Mouse (Mus musculus) spleen, adult 2 months (tissue): ENCODE measurements around the gene Rbm34.

Source experiments
- CTCF ChIP-seq: fragments of 200-500 bp; IDR thresholded peaks from 2 replicates; pipeline ENCODE4 v1.5.1; 2011; ENCODE audit warnings: mild to moderate bottlenecking, inconsistent platforms; ENCODE audit not compliant: insufficient read depth, insufficient read length, insufficient replicate concordance; ENCODE audit errors: extremely low read depth
- POLR2A ChIP-seq: fragments of 200-500 bp; IDR thresholded peaks from 2 replicates; pipeline ENCODE4 v1.6.1; 2011; ENCODE audit warnings: low read depth, low read length, inconsistent platforms

GRCm38 (mm10) chr8:126962871-126963270, 8.0 kb downstream of the Rbm34 start:
- TF ChIP-seq POLR2A (no peak), CTCF (no peak)
